Mouse (Mus musculus) megakaryocyte, embryonic 14.5 days (primary cell): Measurements from ENCODE around the gene Clec16a. TPM values are rescaled to one million over a fixed set of nuclear protein-coding genes. Genes with fewer than 3 reads are reported as not detected.

Experiments
- H3K27me3 ChIP-seq: replicated peaks from 2 replicates; pipeline ENCODE3; 2012; ENCODE audit warnings: inconsistent platforms
- H3K36me3 ChIP-seq: replicated peaks from 2 replicates; pipeline ENCODE3; 2012; ENCODE audit warnings: low read length, inconsistent platforms, mixed read lengths
- H3K4me1 ChIP-seq: 2 replicates; pipeline ENCODE4 v1.6.1; 2012; ENCODE audit warnings: inconsistent platforms
- H3K4me3 ChIP-seq: replicated peaks from 2 replicates; pipeline ENCODE3; 2012; ENCODE audit warnings: moderate library complexity, mild to moderate bottlenecking, inconsistent platforms
- H3K9me3 ChIP-seq: 2 replicates; pipeline ENCODE4 v1.6.1; 2012; ENCODE audit warnings: inconsistent platforms
- FLI1 ChIP-seq: IDR thresholded peaks from 2 replicates; pipeline ENCODE4 v1.6.1; 2012; ENCODE audit warnings: low read length, inconsistent platforms, mixed read lengths
- GATA1 ChIP-seq: IDR thresholded peaks from 3 replicates; pipeline ENCODE4 v1.6.1; 2012; ENCODE audit warnings: mixed read lengths, low read length, inconsistent platforms, borderline replicate concordance
- polyA plus RNA-seq: library from polyadenylated mRNA; stranded (reverse); fragments of >175 nt; gene quantifications from 2 replicates; pipeline ENCODE4 v1.2.3, GENCODE M21; 2012; ENCODE audit warnings: low replicate concordance; ENCODE audit not compliant: insufficient read depth

The Clec16a gene
- polyA plus RNA-seq, 1 experiment: 10.4 TPM

DNA sequence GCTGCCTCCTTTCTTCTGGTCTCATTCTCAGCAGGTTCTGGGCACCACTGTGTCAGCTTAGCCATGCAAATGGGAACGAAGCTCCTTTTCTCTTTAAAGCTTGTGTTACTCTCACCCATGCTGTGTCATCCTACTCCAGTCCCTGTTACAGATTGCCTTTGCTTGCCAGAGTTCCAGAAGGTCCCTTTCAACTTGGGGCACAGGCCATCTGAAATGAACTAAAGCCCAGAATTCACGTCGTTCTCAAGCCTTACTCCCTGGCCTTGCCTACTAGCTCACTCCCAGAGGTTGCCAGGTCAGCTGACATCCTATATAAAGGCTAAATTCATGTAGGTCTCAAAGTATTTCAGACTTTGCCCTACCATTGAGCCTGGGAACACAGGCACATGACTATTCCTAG lies 3.8 kb downstream of the Clec16a start:
- Histone ChIP-seq H3K9me3 (no peaks in the 10 kb centered on the region), H3K36me3 (peaks cover 19% of the 10 kb centered on the region), H3K4me3 (no peak overlapping the region), H3K4me1 (peaks cover 57% of the 10 kb centered on the region), H3K27me3 (no peaks in the 10 kb centered on the region)
- TF ChIP-seq FLI1 (no peak), GATA1 (no peak)

DNA sequence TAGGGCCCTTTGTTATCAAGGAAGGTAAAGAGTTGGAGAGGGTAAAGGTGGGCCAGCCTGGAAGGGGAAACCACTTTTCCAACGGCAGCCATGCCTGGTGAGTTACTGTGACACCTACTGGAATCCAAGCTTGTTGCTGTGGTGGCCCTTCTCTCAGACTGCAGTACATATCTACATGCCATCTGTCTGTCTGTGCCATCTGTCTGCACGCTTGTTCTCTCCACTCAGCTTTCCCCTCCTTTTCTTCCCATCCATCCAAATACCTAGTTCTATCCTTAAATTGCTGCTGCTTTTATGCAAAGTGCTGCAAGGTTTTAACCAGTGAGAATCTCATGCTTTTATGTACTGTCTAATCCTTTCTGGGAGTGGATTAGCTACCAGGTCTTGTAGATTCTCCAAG lies 4.5 kb downstream of the Clec16a start:
- peaks cover 19% of the 10 kb centered on the region for H3K36me3 ChIP-seq
- H3K27me3 ChIP-seq: no peaks in the 10 kb centered on the region
- H3K9me3 ChIP-seq: no peaks in the 10 kb centered on the region
- no peak overlapping the region for H3K4me3 ChIP-seq
- peaks cover 55% of the 10 kb centered on the region for H3K4me1 ChIP-seq
- no peak for TF ChIP-seq FLI1
- TF ChIP-seq GATA1: no peak

DNA sequence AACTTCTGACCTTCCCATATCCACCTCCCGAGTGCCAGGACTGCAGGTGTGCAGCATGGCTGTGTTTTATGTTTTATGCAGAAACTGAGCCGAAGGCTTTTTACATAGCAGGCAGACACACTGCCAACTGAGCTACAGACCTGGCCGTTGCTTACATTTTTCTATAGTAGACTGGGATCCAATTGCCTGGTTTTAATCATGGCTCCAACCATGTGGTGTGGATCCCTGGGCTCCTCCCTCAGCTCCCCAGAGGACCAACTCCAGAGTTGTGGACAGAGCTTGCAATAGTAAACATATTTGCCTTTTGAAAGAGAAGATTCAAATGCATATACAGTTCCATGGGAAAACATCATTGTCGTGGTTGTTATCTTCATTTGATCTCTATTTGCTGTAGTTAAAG lies 6.5 kb downstream of the Clec16a start:
- H3K27me3 ChIP-seq: no peaks in the 10 kb centered on the region
- no peak overlapping the region for H3K4me3 ChIP-seq
- peaks cover 24% of the 10 kb centered on the region for H3K36me3 ChIP-seq
- peaks cover 59% of the 10 kb centered on the region for H3K4me1 ChIP-seq
- no peak for TF ChIP-seq GATA1
- no peak for TF ChIP-seq FLI1
- H3K9me3 ChIP-seq: no peaks in the 10 kb centered on the region

GRCm38 (mm10) chr16:10553858-10554257 lies 8.7 kb downstream of the Clec16a start:
- H3K9me3 ChIP-seq: no peaks in the 10 kb centered on the region

GRCm38 (mm10) chr16:10559991-10560390 lies 14.9 kb downstream of the Clec16a start:
- Histone ChIP-seq H3K36me3 (peaks cover 59% of the 10 kb centered on the region), H3K4me1 (peaks cover 47% of the 10 kb centered on the region), H3K4me3 (no peak overlapping the region), H3K9me3 (no peaks in the 10 kb centered on the region), H3K27me3 (no peaks in the 10 kb centered on the region)
- no peak for TF ChIP-seq GATA1
- no peak for TF ChIP-seq FLI1

More at GRCm38 (mm10) chr16:10553858-10554257, 8.7 kb downstream of the Clec16a start:
- Histone ChIP-seq H3K4me1 (peaks cover 60% of the 10 kb centered on the region), H3K27me3 (no peaks in the 10 kb centered on the region), H3K4me3 (no peak overlapping the region), H3K36me3 (peaks cover 17% of the 10 kb centered on the region)
- TF ChIP-seq FLI1 (no peak), GATA1 (no peak)

DNA sequence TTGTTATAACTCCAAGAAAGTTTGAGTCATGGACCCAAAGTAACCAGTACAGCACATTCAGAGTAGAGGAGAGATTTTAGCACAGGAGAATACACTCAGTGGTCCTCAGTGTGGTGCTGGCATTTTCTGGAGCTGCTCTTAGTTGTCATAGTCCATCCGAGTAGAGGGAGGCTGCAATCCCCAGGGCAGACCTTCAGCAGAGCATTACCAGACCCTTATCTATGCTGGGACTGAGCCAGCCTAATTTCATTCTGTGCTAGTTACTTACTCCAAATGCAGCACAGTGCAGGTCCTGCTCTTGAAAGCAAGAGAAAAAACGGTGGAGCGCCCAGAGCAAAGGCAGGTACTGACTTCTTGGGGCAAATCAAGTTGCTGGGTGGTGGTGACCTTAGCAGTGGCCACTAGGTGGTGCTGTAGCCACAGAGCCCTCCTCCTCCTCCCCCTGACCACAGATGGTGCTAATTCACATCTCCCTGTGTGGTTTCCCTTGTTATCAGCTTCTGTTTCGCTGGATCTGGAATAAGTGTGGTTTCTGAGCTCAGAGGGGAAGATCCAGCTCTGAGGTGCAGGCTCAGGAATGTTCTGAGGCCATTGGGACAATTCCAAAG lies 20.2 kb downstream of the Clec16a start:
- H3K9me3 ChIP-seq: no peaks in the 10 kb centered on the region
- TF ChIP-seq GATA1: no peak; the same call in 2 of the 3 replicates
- no peak for TF ChIP-seq FLI1
- peak overlapping the region; percentile 9 for H3K4me3 ChIP-seq
- H3K27me3 ChIP-seq: peaks cover 19% of the 10 kb centered on the region
- H3K4me1 ChIP-seq: peaks cover 45% of the 10 kb centered on the region
- peaks cover 89% of the 10 kb centered on the region for H3K36me3 ChIP-seq

DNA sequence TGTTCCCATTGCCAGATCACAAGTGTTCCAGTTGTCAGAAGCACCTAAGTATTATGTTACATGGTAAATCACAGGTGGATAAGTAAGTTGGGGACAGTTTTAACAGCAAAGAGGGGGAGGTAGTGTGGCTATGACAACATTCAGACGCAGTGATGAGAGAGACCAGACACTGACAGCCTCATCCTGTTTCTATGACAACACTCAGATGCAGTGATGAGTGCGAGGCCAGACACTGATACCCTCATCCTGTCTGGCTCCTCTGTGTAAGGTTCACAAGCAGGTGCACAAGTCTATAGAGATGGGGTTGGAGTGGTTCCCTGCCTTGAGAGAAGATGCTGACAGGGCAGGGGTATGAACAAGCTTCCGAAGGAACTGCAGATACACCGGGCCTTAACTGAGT lies 22.0 kb downstream of the Clec16a start:
- H3K9me3 ChIP-seq: no peaks in the 10 kb centered on the region
- peaks cover 43% of the 10 kb centered on the region for H3K4me1 ChIP-seq
- H3K4me3 ChIP-seq: no peak overlapping the region
- H3K27me3 ChIP-seq: peaks cover 19% of the 10 kb centered on the region
- H3K36me3 ChIP-seq: peaks cover 91% of the 10 kb centered on the region
- no peak for TF ChIP-seq FLI1
- TF ChIP-seq GATA1: no peak

DNA sequence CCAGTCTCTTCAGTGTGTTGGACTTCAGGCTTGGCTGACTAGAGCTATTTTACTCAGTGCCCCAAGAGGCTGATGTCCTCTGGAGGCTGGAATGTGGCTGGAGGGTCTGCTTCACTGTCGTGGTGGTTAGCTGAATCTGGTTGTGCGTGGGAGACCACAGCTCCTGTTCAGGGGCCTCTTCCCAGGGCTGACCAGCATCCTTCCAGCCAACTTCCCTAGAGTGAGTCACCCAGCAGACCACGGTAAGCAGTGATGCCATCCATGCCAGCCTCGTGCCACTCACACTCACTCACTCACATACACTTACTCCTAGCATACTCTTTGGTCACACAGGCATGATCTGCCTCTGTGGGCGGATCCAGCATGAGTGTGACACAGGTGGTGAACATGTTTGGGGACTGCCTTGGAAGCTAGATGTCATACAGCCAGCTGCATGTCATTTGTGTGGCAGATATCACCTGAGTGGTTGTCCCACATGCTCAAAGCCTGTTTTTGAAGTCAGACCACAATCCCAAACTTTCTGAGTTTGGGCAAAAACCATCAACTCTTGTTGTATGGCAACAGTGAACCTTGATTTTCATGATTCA lies 24.8 kb downstream of the Clec16a start:
- no peak for TF ChIP-seq FLI1
- TF ChIP-seq GATA1: no peak
- peaks cover 95% of the 10 kb centered on the region for H3K36me3 ChIP-seq
- H3K9me3 ChIP-seq: no peaks in the 10 kb centered on the region
- peak overlapping the region; percentile 68 for H3K4me3 ChIP-seq
- peaks cover 19% of the 10 kb centered on the region for H3K27me3 ChIP-seq
- peaks cover 59% of the 10 kb centered on the region for H3K4me1 ChIP-seq

GRCm38 (mm10) chr16:10570708-10571107 lies 25.6 kb downstream of the Clec16a start:
- peaks cover 97% of the 10 kb centered on the region for H3K36me3 ChIP-seq

DNA sequence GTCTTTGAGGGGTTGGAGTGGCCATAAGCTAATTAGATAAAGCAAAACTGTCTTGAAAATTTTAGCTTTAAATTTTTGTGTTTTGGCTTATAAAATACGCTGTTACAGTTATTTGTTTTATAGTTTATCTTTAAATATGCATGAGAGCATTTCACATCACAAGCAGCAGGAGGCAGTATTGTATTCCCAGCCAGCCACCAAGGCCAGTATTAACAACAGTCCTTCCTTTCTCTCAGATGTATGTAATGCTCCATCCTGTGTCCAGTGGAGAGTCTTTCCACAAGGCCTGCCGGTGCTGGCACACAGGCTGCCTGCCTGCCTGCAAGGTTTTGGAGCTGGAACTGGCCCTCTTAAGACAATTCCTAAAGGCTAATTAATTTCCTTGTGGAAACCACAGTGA lies 26.7 kb downstream of the Clec16a start:
- no peak overlapping the region for H3K4me3 ChIP-seq
- TF ChIP-seq GATA1 (no peak), FLI1 (no peak)
- peaks cover 12% of the 10 kb centered on the region for H3K27me3 ChIP-seq
- no peaks in the 10 kb centered on the region for H3K9me3 ChIP-seq
- H3K36me3 ChIP-seq: peaks cover 97% of the 10 kb centered on the region
- peaks cover 57% of the 10 kb centered on the region for H3K4me1 ChIP-seq

More at GRCm38 (mm10) chr16:10570708-10571107, 25.6 kb downstream of the Clec16a start:
- Histone ChIP-seq H3K9me3 (no peaks in the 10 kb centered on the region), H3K4me1 (peaks cover 56% of the 10 kb centered on the region), H3K4me3 (no peak overlapping the region), H3K27me3 (peaks cover 17% of the 10 kb centered on the region)
- TF ChIP-seq FLI1: no peak
- TF ChIP-seq GATA1: no peak

DNA sequence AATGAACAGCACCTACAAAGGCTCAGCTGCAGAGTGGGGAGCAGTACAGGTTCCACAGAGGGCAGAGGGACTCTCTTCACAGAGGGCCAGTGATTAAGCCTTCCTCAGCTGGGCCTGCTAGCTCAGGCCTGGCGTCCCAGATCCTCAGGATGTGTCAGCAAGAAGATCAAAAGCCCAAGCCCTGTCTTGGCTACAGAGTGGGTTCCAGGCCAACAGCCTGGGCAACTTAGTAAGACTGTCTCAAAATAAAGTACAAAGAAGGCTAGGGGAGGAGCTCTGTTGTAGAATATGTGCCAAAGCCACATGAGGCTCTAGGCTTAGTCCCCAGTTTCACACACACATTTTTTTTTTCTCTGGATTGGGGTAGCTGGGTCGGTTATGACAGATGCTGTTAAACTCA lies 29.8 kb downstream of the Clec16a start:
- Histone ChIP-seq H3K27me3 (peaks cover 2% of the 10 kb centered on the region), H3K4me1 (peaks cover 48% of the 10 kb centered on the region), H3K36me3 (peaks cover 97% of the 10 kb centered on the region), H3K4me3 (no peak overlapping the region), H3K9me3 (no peaks in the 10 kb centered on the region)
- TF ChIP-seq GATA1 (no peak), FLI1 (no peak)
